Mouse (Mus musculus) lung, embryonic 16.5 days (tissue): Measurements from ENCODE around the gene Ctdspl. TPM values are rescaled to one million over a fixed set of nuclear protein-coding genes. Genes with fewer than 3 reads are reported as not detected.

Experiments used
- ATAC-seq: fragments of 200-750 bp; cut with Nextera tagmentation; 2 replicates; pipeline ENCODE4 v1.8.0; 2017; ENCODE audit warnings: low read depth, mild to moderate bottlenecking, moderate library complexity
- H3K27ac ChIP-seq: fragments of 300-500 bp; sonication (generic); 2 replicates; pipeline ENCODE4 v1.5.1; 2014; ENCODE audit warnings: mild to moderate bottlenecking, control low read depth, low read length
- H3K27me3 ChIP-seq: fragments of 300-500 bp; sonication (generic); 2 replicates; pipeline ENCODE4 v1.6.1; 2014; ENCODE audit warnings: low read depth, low read length, mixed read lengths; ENCODE audit not compliant: control insufficient read depth, insufficient read depth
- H3K36me3 ChIP-seq: fragments of 300-500 bp; sonication (generic); 2 replicates; pipeline ENCODE4 v1.6.1; 2014; ENCODE audit warnings: low read length; ENCODE audit not compliant: control insufficient read depth, insufficient read depth
- H3K4me1 ChIP-seq: fragments of 300-500 bp; sonication (generic); replicated peaks from 2 replicates; pipeline ENCODE4 v1.6.1; 2014; ENCODE audit warnings: low read length, mixed read lengths; ENCODE audit not compliant: control insufficient read depth, insufficient read depth
- H3K4me2 ChIP-seq: fragments of 300-500 bp; sonication (generic); 2 replicates; pipeline ENCODE4 v1.6.1; 2014; ENCODE audit warnings: low read depth, low read length, control low read depth
- H3K4me3 ChIP-seq: fragments of 300-500 bp; sonication (generic); 2 replicates; pipeline ENCODE4 v1.5.1; 2014; ENCODE audit warnings: mild to moderate bottlenecking, low read length, control low read depth
- H3K9ac ChIP-seq: fragments of 300-500 bp; sonication (generic); 2 replicates; pipeline ENCODE4 v1.6.1; 2014; ENCODE audit warnings: low read length, control low read depth
- H3K9me3 ChIP-seq: fragments of 300-500 bp; sonication (generic); 2 replicates; pipeline ENCODE4 v1.6.1; 2016; ENCODE audit warnings: low read length; ENCODE audit not compliant: control insufficient read depth
- WGBS: fragments of 180-500 bp; shearing (Covaris S2); extraction: QIAGEN DNeasy Blood & Tissue Kit; methylation state at CpG from one replicate; pipeline ENCODE4 v1.1.7; 2014; 5-methylcytosine and 5-hydroxymethylcytosine counted together
- polyA plus RNA-seq: library from polyadenylated mRNA; unstranded; fragments of >200 nt; fragmentation: Nextera tagmentation; extraction: Ambion mirVana; gene quantifications from 2 replicates; pipeline ENCODE4 v1.2.1, GENCODE M21; 2015

The Ctdspl gene
- polyA plus RNA-seq, 1 experiment from 2014 or later, result 23.3 TPM

DNA sequence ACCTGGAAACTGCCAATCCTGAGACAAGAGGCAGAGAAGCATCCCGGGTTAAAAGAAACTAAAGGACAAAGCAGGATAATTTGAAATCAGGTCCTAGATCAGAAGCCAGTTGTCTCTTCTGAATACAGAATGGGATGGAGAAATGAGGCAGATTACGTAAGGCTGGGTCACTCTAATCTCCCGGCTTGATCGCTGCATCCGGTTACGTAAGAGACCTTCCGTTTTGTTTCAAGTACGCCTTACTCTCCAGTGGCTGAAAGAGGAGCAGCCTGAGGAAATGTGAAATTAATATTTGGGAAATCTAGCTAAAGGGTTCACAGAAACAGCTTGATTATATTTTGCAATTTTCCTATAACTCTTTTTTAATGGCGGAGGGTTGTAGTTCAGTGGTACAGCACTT is 13.2 kb upstream of the Ctdspl start:
- peaks cover 9% of the 10 kb centered on the region; the same call in 1 of the 2 replicates for H3K4me1 ChIP-seq

DNA sequence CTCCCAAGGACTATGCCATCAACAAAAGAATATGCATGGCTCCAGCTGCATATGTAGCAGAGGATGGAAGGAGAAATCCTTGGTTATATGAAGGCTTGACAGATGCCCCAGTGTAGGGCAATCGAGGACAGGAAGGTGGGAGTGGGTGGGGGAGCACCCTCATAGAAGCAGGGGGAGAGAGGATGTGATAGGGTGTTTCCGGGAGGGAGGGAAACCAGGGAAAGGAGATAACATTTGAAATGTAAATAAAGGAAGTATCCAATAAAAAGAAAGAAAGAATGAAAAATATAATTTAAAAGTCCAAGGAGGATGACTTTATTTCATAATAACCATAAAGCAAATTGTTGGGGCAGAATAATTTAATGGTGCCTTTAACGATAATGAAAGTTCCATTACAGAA is 12.6 kb upstream of the Ctdspl start:
- H3K9ac ChIP-seq, result no peak overlapping the region
- no peaks in the 10 kb centered on the region for H3K36me3 ChIP-seq
- no peak for ATAC-seq
- H3K27me3 ChIP-seq, result no peaks in the 10 kb centered on the region
- no peak overlapping the region for H3K4me3 ChIP-seq
- H3K4me1 ChIP-seq, result peaks cover 8% of the 10 kb centered on the region; the same call in 1 of the 2 replicates
- peaks cover 2% of the 10 kb centered on the region; the same call in 1 of the 2 replicates for H3K9me3 ChIP-seq
- no peak overlapping the region for H3K4me2 ChIP-seq
- no peak overlapping the region for H3K27ac ChIP-seq
- WGBS, result 74% methylated on average over 3 of the region's 3 CpGs

More for the DNA sequence above, 13.2 kb upstream of the Ctdspl start:
- Histone ChIP-seq H3K9me3 (peaks cover 2% of the 10 kb centered on the region; the same call in 1 of the 2 replicates), H3K27me3 (no peaks in the 10 kb centered on the region), H3K4me3 (no peak overlapping the region), H3K27ac (no peak overlapping the region), H3K9ac (no peak overlapping the region), H3K4me2 (no peak overlapping the region), H3K36me3 (no peaks in the 10 kb centered on the region)
- WGBS, result 71% methylated on average over 9 of the region's 9 CpGs
- ATAC-seq, result no peak

DNA sequence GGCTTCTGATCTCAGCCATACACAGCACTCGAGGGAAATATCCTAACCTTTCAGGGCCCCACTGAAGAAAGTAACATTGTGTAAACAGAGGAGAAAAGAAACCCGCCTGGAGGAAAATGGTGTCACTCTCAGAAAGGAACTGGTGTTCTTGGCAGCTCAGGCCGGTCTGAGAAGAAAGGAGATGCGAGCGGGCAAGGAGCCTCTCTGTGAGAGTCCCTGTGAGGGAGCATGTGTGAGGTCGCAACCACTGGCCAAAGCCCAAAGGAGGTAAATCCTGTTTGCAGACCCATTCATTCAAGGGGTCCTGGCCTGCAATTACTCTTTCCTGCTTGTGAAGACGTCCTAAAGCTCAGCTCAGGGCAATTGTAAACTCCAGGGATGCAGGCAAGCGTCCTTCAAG is 11.7 kb upstream of the Ctdspl start:
- Histone ChIP-seq H3K27me3 (no peaks in the 10 kb centered on the region), H3K9ac (no peak overlapping the region), H3K4me3 (no peak overlapping the region), H3K27ac (no peak overlapping the region), H3K4me2 (no peak overlapping the region), H3K9me3 (peaks cover 2% of the 10 kb centered on the region; the same call in 1 of the 2 replicates), H3K36me3 (no peaks in the 10 kb centered on the region), H3K4me1 (peaks cover 8% of the 10 kb centered on the region)
- 12% methylated on average over 8 of the region's 8 CpGs for WGBS
- no peak for ATAC-seq

DNA sequence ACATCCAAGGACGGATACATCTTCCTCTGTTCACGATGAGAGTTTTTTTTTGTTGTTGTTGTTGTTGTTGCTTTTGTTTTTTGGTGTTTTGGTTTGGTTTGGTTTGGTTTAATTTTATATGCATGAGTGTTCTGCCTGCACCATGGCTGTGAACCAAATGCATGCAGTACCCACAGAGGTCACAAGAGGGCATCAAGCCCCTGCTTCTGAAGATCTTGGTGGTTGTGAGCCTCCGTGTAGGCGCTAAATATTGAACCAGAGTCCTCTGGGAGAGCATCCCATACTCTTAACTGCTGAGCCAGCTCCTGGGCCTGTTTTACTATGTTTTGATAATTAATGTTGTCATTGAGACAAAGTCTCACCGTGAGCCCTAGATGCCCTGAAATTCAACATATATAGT is 11.0 kb upstream of the Ctdspl start:
- peaks cover 2% of the 10 kb centered on the region; the same call in 1 of the 2 replicates for H3K9me3 ChIP-seq
- WGBS, result 70% methylated on average over 5 of the region's 5 CpGs
- H3K4me2 ChIP-seq, result no peak overlapping the region
- no peak overlapping the region for H3K27ac ChIP-seq
- ATAC-seq, result no peak
- no peak overlapping the region for H3K9ac ChIP-seq
- peaks cover 15% of the 10 kb centered on the region for H3K4me1 ChIP-seq
- no peaks in the 10 kb centered on the region for H3K36me3 ChIP-seq
- no peaks in the 10 kb centered on the region for H3K27me3 ChIP-seq
- H3K4me3 ChIP-seq, result no peak overlapping the region

DNA sequence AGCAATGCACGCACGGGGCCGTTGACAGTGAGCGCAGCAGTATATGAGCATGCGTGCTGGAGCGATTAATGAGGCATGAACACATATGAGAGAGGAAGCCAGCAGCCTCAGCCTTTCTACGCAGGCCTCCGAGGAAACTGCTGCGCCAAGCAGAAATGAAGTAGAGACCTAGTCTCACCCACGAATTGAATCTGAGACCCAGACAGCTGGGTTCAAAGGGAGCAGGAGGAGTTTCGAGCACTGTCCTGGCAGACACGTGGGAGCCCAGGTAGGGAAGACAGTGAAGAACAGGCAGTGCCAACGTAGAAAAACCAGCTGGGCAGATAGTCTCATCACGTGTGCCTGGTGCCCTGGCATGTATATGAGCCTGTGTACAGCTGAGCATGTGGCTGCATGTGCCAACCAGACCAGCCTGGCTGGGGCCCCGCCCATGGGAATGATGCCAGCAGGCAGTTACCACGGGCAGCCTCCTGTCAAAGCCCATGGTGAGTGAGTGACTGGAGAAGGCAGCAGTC is 6.5 kb upstream of the Ctdspl start:
- 0 out of 2 replicates have a peak, but pooled peaks have one; percentile 17 for ATAC-seq
- no peak overlapping the region for H3K27ac ChIP-seq
- H3K36me3 ChIP-seq, result no peaks in the 10 kb centered on the region
- no peak overlapping the region for H3K9ac ChIP-seq
- H3K4me3 ChIP-seq, result no peak overlapping the region
- 71% methylated on average over 16 of the region's 16 CpGs for WGBS
- peaks cover 14% of the 10 kb centered on the region for H3K4me1 ChIP-seq
- peaks cover 2% of the 10 kb centered on the region; the same call in 1 of the 2 replicates for H3K9me3 ChIP-seq
- no peak overlapping the region for H3K4me2 ChIP-seq
- no peaks in the 10 kb centered on the region for H3K27me3 ChIP-seq

DNA sequence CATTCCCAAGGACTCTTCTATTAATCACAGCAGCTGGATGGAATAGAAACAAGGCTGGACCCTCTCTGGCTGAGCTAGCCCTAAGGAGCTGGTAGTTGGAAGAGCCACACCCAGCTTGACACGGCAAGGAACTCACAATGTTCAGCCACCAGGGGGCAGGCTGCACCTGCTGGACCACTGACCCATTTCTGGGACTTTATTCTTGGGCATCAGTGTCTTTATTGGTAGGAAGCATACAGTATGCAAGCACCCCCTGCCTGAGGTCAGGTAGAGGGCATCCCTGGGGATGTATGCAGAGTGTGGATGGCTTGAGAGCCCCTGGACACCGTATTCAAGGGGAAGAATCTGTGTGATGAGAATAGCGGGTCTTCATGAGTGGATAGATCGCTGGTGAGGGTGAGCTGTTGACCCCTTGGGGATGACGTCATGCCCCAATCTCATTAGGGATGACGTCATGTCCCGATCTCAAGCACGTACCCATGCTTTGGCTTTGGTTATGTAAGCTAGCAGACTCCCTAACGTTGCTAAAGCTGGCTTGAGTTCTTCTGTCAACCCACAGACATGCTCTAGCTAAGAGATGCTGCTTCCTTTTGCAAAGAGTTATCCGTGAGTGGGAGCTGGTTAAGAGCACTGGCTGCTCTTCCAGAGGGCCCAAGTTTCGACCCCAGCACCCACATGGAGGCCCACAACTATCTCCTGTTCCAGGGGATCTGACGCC is 5.3 kb upstream of the Ctdspl start:
- no peak overlapping the region for H3K9ac ChIP-seq
- no peaks in the 10 kb centered on the region for H3K9me3 ChIP-seq
- H3K4me1 ChIP-seq, result peaks cover 16% of the 10 kb centered on the region
- no peaks in the 10 kb centered on the region for H3K36me3 ChIP-seq
- no peak overlapping the region for H3K4me3 ChIP-seq
- no peaks in the 10 kb centered on the region for H3K27me3 ChIP-seq
- H3K27ac ChIP-seq, result no peak overlapping the region
- peak; percentile 10; the same call in 1 of the 2 replicates for ATAC-seq
- 34% methylated on average over 12 of the region's 12 CpGs for WGBS
- no peak overlapping the region for H3K4me2 ChIP-seq

DNA sequence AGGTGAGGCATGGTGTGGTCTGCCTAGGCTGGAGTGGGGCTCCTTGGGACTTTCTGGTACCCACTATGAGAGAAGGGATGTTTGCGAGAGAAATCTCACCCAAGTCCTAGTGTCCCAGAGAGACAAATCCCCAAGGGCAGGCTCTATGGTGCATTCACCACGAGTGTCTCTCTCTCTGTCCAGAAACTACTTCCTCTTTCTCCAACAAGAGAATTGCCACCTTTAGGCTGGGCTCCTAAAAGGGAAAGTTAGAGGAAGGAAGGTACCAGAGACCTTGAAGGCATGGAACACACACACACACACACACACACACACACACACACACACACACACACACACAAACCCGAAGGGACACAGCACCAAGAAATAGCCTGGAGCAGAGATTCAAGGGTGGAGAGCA is 4.3 kb upstream of the Ctdspl start:
- H3K27me3 ChIP-seq, result no peaks in the 10 kb centered on the region
- 82% methylated on average over 3 of the region's 3 CpGs for WGBS
- no peak overlapping the region for H3K27ac ChIP-seq
- no peak overlapping the region for H3K4me2 ChIP-seq
- peaks cover 16% of the 10 kb centered on the region for H3K4me1 ChIP-seq
- no peaks in the 10 kb centered on the region for H3K9me3 ChIP-seq
- no peak overlapping the region for H3K9ac ChIP-seq
- no peak overlapping the region for H3K4me3 ChIP-seq
- ATAC-seq, result no peak
- no peaks in the 10 kb centered on the region for H3K36me3 ChIP-seq

GRCm38 (mm10) chr9:118924554-118925085 is 1.6 kb upstream of the Ctdspl start:
- ATAC-seq, result no peak; the same call in 1 of the 2 replicates
- H3K9me3 ChIP-seq, result no peaks in the 10 kb centered on the region
- H3K4me3 ChIP-seq, result peak overlapping the region; percentile 82
- 15% methylated on average over 16 of the region's 16 CpGs for WGBS
- H3K4me1 ChIP-seq, result peaks cover 40% of the 10 kb centered on the region
- no peaks in the 10 kb centered on the region for H3K27me3 ChIP-seq
- H3K36me3 ChIP-seq, result no peaks in the 10 kb centered on the region
- H3K9ac ChIP-seq, result peak overlapping the region; percentile 79
- H3K4me2 ChIP-seq, result peak overlapping the region; percentile 96
- peak overlapping the region; percentile 85 for H3K27ac ChIP-seq

DNA sequence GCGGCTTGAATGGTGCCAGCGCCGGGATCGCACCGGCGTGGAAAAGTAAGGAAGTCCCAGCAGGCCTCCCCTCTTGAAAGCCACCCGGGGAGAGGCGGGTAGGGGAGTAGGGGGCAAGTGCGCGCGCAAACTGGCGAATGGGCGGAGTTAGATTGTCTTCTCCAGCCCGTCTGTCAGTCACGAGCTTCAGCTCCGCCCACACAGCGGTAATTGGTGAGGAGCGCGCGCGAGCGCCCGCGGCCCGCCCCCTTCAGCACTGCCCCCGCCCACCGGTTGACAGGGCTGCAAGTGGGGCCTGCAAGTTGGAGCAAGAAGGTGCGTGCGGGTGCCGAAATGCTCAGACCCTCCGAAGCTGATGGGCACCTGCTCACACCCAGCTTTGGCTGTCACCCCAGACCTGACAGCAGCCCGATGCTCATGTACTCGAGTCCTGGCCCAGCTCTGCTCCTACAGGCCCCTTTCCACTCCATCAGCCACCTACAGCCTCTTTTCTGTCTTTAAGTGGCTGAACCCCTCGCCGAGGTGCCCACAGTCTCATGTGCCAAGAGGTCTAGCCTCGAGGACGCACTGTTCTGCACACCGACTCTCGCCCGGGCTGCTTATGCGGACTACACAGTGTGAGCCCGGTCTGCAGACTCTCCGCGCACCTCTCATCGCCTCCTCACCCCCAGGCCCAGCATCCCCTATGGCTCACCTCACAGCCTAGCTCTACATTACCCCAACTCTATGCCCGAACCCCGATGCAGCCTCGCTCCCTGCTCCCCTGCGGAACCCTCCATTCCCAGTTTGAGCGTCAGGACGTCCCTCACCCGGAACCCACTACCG is 755 bp upstream of the Ctdspl start:
- Histone ChIP-seq H3K9me3 (no peaks in the 10 kb centered on the region), H3K9ac (peak overlapping the region; percentile 92), H3K27ac (peak overlapping the region; percentile 97), H3K4me3 (peak overlapping the region; percentile 82), H3K27me3 (no peaks in the 10 kb centered on the region), H3K36me3 (no peaks in the 10 kb centered on the region), H3K4me1 (peaks cover 40% of the 10 kb centered on the region), H3K4me2 (peak overlapping the region; percentile 96)
- peak; percentile 90 for ATAC-seq
- WGBS, result under 1% methylated on average over 53 of the region's 53 CpGs
